Mouse (Mus musculus) hindbrain, embryonic 14.5 days (tissue): Measurements from ENCODE around the gene Tldc2. TPM values are rescaled to one million over a fixed set of nuclear protein-coding genes. Genes with fewer than 3 reads are reported as not detected.

Experiments
- ATAC-seq: fragments of 200-750 bp; cut with Nextera tagmentation; 2 replicates; pipeline ENCODE4 v1.8.0; 2017; ENCODE audit warnings: moderate number of reproducible peaks, mild to moderate bottlenecking, moderate TSS enrichment, moderate library complexity; ENCODE audit not compliant: low FRiP score
- DNase-seq: peaks from one replicate; pipeline ENCODE4 v3.0.0-alpha.2; 2015; ENCODE audit warnings: low spot score
- H3K27ac ChIP-seq: fragments of 300-500 bp; sonication (generic); 2 replicates; pipeline ENCODE4 v1.5.1; 2014; ENCODE audit warnings: mild to moderate bottlenecking, moderate library complexity
- H3K27me3 ChIP-seq: fragments of 300-500 bp; sonication (generic); 2 replicates; pipeline ENCODE4 v1.6.1; 2014; ENCODE audit warnings: mild to moderate bottlenecking, low read length, mixed read lengths; ENCODE audit not compliant: control insufficient read depth, insufficient read depth
- H3K36me3 ChIP-seq: fragments of 300-500 bp; sonication (generic); replicated peaks from 2 replicates; pipeline ENCODE4 v1.6.1; 2014; ENCODE audit not compliant: control insufficient read depth, insufficient read depth
- H3K4me1 ChIP-seq: fragments of 300-500 bp; sonication (generic); replicated peaks from 2 replicates; pipeline ENCODE4 v1.6.1; 2014; ENCODE audit warnings: antibody characterized with exemption, low read length, mixed read lengths; ENCODE audit not compliant: control insufficient read depth, insufficient read depth
- H3K4me2 ChIP-seq: fragments of 300-500 bp; sonication (generic); replicated peaks from 2 replicates; pipeline ENCODE4 v1.6.1; 2014; ENCODE audit warnings: mild to moderate bottlenecking, moderate library complexity
- H3K4me3 ChIP-seq: fragments of 300-500 bp; sonication (generic); replicated peaks from 2 replicates; pipeline ENCODE4 v1.5.1; 2014; ENCODE audit warnings: mild to moderate bottlenecking, low read length
- H3K9ac ChIP-seq: fragments of 300-500 bp; sonication (generic); 2 replicates; pipeline ENCODE4 v1.6.1; 2014
- H3K9me3 ChIP-seq: fragments of 300-500 bp; sonication (generic); 2 replicates; pipeline ENCODE4 v1.6.1; 2016; ENCODE audit warnings: low read length; ENCODE audit not compliant: control insufficient read depth
- WGBS: fragments of 180-500 bp; shearing (Covaris S2); extraction: QIAGEN DNeasy Blood & Tissue Kit; methylation state at CpG from one replicate; pipeline ENCODE4 v1.1.7; 2014; 5-methylcytosine and 5-hydroxymethylcytosine counted together
- polyA plus RNA-seq: library from polyadenylated mRNA; unstranded; fragments of >200 nt; fragmentation: Nextera tagmentation; extraction: Ambion mirVana; gene quantifications from 2 replicates; pipeline ENCODE4 v1.2.1, GENCODE M21; 2014

Gene Tldc2
- polyA plus RNA-seq, 1 experiment from 2014 or later = not detected

- peak overlapping the region; percentile 96 for H3K27ac ChIP-seq
- H3K4me3 ChIP-seq = no peak overlapping the region
- H3K9me3 ChIP-seq = no peaks in the 10 kb centered on the region
- WGBS = 67% methylated on average over 13 of the region's 13 CpGs
- H3K9ac ChIP-seq = no peak overlapping the region
- peaks cover 53% of the 10 kb centered on the region for H3K36me3 ChIP-seq
- H3K4me1 ChIP-seq = peaks cover 35% of the 10 kb centered on the region
- no peak overlapping the region; the same call in 1 of the 2 replicates for H3K4me2 ChIP-seq
- ATAC-seq (peak; percentile 29; the same call in 1 of the 2 replicates), DNase-seq (no peak)
- no peaks in the 10 kb centered on the region for H3K27me3 ChIP-seq
These were observed 38.3 kb upstream of the Tldc2 start for GRCm38 (mm10) chr2:157048395-157049181.

GRCm38 (mm10) chr2:157049831-157050243 lies 37.0 kb upstream of the Tldc2 start:
- WGBS = 9% methylated on average over 8 of the region's 8 CpGs
- H3K27me3 ChIP-seq = no peaks in the 10 kb centered on the region
- H3K4me3 ChIP-seq = no peak overlapping the region; the same call in 1 of the 2 replicates
- H3K9ac ChIP-seq = peak overlapping the region; percentile 51
- H3K4me2 ChIP-seq = peak overlapping the region; percentile 41
- peaks cover 35% of the 10 kb centered on the region for H3K4me1 ChIP-seq
- DNase-seq = peak; percentile 82
- ATAC-seq = peak; percentile 88
- H3K27ac ChIP-seq = peak overlapping the region; percentile 96
- H3K9me3 ChIP-seq = no peaks in the 10 kb centered on the region
- peaks cover 51% of the 10 kb centered on the region for H3K36me3 ChIP-seq

GRCm38 (mm10) chr2:157052448-157052847 lies 34.4 kb upstream of the Tldc2 start:
- no peak for ATAC-seq
- WGBS = 73% methylated on average over 8 of the region's 8 CpGs
- no peak for DNase-seq
- H3K4me1 ChIP-seq = peaks cover 35% of the 10 kb centered on the region
- H3K27ac ChIP-seq = no peak overlapping the region
- no peaks in the 10 kb centered on the region for H3K27me3 ChIP-seq
- H3K4me2 ChIP-seq = no peak overlapping the region
- H3K36me3 ChIP-seq = peaks cover 49% of the 10 kb centered on the region
- no peaks in the 10 kb centered on the region for H3K9me3 ChIP-seq
- no peak overlapping the region for H3K4me3 ChIP-seq
- no peak overlapping the region for H3K9ac ChIP-seq

GRCm38 (mm10) chr2:157053124-157053523 lies 33.7 kb upstream of the Tldc2 start:
- Histone ChIP-seq H3K9ac (no peak overlapping the region), H3K9me3 (no peaks in the 10 kb centered on the region), H3K4me1 (peaks cover 34% of the 10 kb centered on the region), H3K27ac (no peak overlapping the region), H3K4me2 (no peak overlapping the region), H3K27me3 (no peaks in the 10 kb centered on the region), H3K4me3 (no peak overlapping the region), H3K36me3 (peaks cover 52% of the 10 kb centered on the region)
- DNase-seq (no peak), ATAC-seq (no peak)
- 95% methylated on average over 5 of the region's 5 CpGs for WGBS

DNA sequence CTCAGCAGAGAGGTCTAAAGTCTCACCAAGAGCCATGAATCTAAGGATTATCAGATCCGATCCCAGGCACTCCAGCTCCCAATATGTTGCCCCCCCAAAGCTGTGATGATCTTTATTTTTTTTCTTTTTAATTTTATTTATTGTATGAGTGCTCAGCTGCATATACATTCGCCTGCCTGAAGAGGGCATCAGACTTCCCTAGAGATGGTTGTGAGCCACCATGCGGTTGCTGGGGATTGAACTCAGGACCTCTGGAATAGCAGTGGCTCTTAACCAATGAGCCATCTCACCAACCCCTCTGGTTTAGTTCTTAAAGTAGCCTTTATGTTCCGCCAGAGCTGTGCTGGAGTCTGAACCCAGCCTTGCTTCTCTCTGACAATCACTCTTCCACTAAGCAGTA lies 33.1 kb upstream of the Tldc2 start:
- Histone ChIP-seq H3K4me3 (no peak overlapping the region), H3K4me2 (no peak overlapping the region), H3K36me3 (peaks cover 54% of the 10 kb centered on the region), H3K9ac (no peak overlapping the region), H3K4me1 (peaks cover 34% of the 10 kb centered on the region), H3K27me3 (no peaks in the 10 kb centered on the region), H3K27ac (no peak overlapping the region), H3K9me3 (no peaks in the 10 kb centered on the region)
- 71% methylated on average over 4 of the region's 4 CpGs for WGBS
- ATAC-seq = no peak
- DNase-seq = no peak

GRCm38 (mm10) chr2:157054297-157054696 lies 32.6 kb upstream of the Tldc2 start:
- no peak overlapping the region for H3K27ac ChIP-seq
- no peaks in the 10 kb centered on the region for H3K27me3 ChIP-seq
- DNase-seq = no peak
- no peak overlapping the region for H3K9ac ChIP-seq
- WGBS = 93% methylated on average over 8 of the region's 8 CpGs
- H3K36me3 ChIP-seq = peaks cover 59% of the 10 kb centered on the region
- no peak for ATAC-seq
- H3K4me3 ChIP-seq = no peak overlapping the region
- no peak overlapping the region for H3K4me2 ChIP-seq
- H3K4me1 ChIP-seq = peaks cover 32% of the 10 kb centered on the region
- H3K9me3 ChIP-seq = no peaks in the 10 kb centered on the region

GRCm38 (mm10) chr2:157054816-157055215 lies 32.0 kb upstream of the Tldc2 start:
- Histone ChIP-seq H3K4me3 (no peak overlapping the region), H3K36me3 (peaks cover 64% of the 10 kb centered on the region), H3K4me1 (peaks cover 27% of the 10 kb centered on the region), H3K27ac (0 out of 2 replicates have a peak overlapping the region, but pooled peaks have one; percentile 27), H3K9me3 (no peaks in the 10 kb centered on the region), H3K4me2 (no peak overlapping the region), H3K9ac (no peak overlapping the region), H3K27me3 (no peaks in the 10 kb centered on the region)
- peak; percentile 29; the same call in 1 of the 2 replicates for ATAC-seq
- 54% methylated on average over 5 of the region's 5 CpGs for WGBS
- no peak for DNase-seq

DNA sequence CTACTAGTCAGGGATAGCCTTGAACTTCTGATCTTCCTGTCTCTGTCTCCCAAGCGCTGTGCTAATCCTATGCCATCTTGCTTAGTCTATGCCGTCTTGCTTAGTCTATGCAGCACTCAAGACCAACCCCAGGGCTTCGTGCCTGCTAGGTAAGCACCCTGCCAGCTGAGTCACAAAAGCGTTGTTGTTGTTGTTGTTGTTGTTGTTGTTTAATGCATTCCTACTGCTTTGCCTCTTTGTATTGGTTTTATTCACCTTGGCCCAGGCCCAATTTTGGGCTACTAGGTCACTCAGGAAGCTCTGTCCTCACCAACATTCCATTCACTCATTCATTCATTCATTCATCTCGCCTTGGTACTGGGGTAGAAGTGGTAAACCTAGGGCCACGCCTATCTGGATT lies 31.1 kb upstream of the Tldc2 start:
- peaks cover 18% of the 10 kb centered on the region for H3K4me1 ChIP-seq
- H3K9ac ChIP-seq = no peak overlapping the region
- ATAC-seq = no peak

GRCm38 (mm10) chr2:157057186-157057585 lies 29.7 kb upstream of the Tldc2 start:
- Histone ChIP-seq H3K27me3 (no peaks in the 10 kb centered on the region), H3K9me3 (no peaks in the 10 kb centered on the region), H3K36me3 (peaks cover 69% of the 10 kb centered on the region), H3K9ac (no peak overlapping the region), H3K4me2 (no peak overlapping the region), H3K4me1 (peaks cover 12% of the 10 kb centered on the region), H3K4me3 (no peak overlapping the region), H3K27ac (no peak overlapping the region)
- DNase-seq = no peak
- no peak for ATAC-seq
- WGBS = 88% methylated on average over 3 of the region's 3 CpGs

More for the DNA sequence above, 31.1 kb upstream of the Tldc2 start:
- no peak for DNase-seq
- Histone ChIP-seq H3K27me3 (no peaks in the 10 kb centered on the region), H3K36me3 (peaks cover 71% of the 10 kb centered on the region), H3K4me2 (no peak overlapping the region), H3K27ac (no peak overlapping the region), H3K4me3 (no peak overlapping the region), H3K9me3 (no peaks in the 10 kb centered on the region)
- 85% methylated on average over 6 of the region's 6 CpGs for WGBS
